Mouse (Mus musculus) kidney, embryonic 15.5 days (tissue): ENCODE measurements around the gene Naif1. TPM values are rescaled to one million over a fixed set of nuclear protein-coding genes. Genes with fewer than 3 reads are reported as not detected.

Experiments
- ATAC-seq: fragments of 200-750 bp; cut with Nextera tagmentation; replicated peaks from 2 replicates; pipeline ENCODE4 v1.8.0; 2017; ENCODE audit warnings: moderate TSS enrichment; ENCODE audit not compliant: low FRiP score
- H3K27ac ChIP-seq: fragments of 300-500 bp; sonication (generic); 2 replicates; pipeline ENCODE4 v1.5.1; 2015; ENCODE audit warnings: mild to moderate bottlenecking, inconsistent platforms
- H3K27me3 ChIP-seq: fragments of 300-500 bp; sonication (generic); 2 replicates; pipeline ENCODE4 v1.6.1; 2015; ENCODE audit warnings: inconsistent platforms
- H3K36me3 ChIP-seq: fragments of 300-500 bp; sonication (generic); 2 replicates; pipeline ENCODE4 v1.6.1; 2015; ENCODE audit warnings: inconsistent platforms
- H3K4me1 ChIP-seq: fragments of 300-500 bp; sonication (generic); 2 replicates; pipeline ENCODE4 v1.6.1; 2015; ENCODE audit warnings: inconsistent platforms
- H3K4me2 ChIP-seq: fragments of 300-500 bp; sonication (generic); 2 replicates; pipeline ENCODE4 v1.6.1; 2015; ENCODE audit warnings: moderate library complexity, mild to moderate bottlenecking, inconsistent platforms
- H3K4me3 ChIP-seq: fragments of 300-500 bp; sonication (generic); replicated peaks from 2 replicates; pipeline ENCODE4 v1.5.1; 2015; ENCODE audit warnings: mild to moderate bottlenecking, inconsistent platforms
- H3K9ac ChIP-seq: fragments of 300-500 bp; sonication (generic); 2 replicates; pipeline ENCODE4 v1.6.1; 2015; ENCODE audit warnings: mild to moderate bottlenecking, inconsistent platforms
- H3K9me3 ChIP-seq: fragments of 300-500 bp; sonication (generic); replicated peaks from 2 replicates; pipeline ENCODE4 v1.6.1; 2016; ENCODE audit warnings: inconsistent platforms
- WGBS: fragments of 180-500 bp; shearing (Covaris S2); methylation state at CpG from one replicate; pipeline ENCODE4 v1.1.7; 2015; ENCODE audit warnings: mixed read lengths; 5-methylcytosine and 5-hydroxymethylcytosine counted together
- polyA plus RNA-seq: library from polyadenylated mRNA; unstranded; fragments of >200 nt; fragmentation: Nextera tagmentation; extraction: Ambion mirVana; gene quantifications from 2 replicates; pipeline ENCODE4 v1.2.1, GENCODE M21; 2015

Naif1 gene
- polyA plus RNA-seq, 1 experiment from 2014 or later = 6.8 TPM

GRCm38 (mm10) chr2:32418430-32419151 lies 31.7 kb upstream of the Naif1 start:
- H3K36me3 ChIP-seq = peaks cover 77% of the 10 kb centered on the region
- no peak overlapping the region for H3K9ac ChIP-seq
- H3K27me3 ChIP-seq = no peaks in the 10 kb centered on the region
- no peaks in the 10 kb centered on the region for H3K9me3 ChIP-seq
- H3K4me1 ChIP-seq = peaks cover 49% of the 10 kb centered on the region
- H3K27ac ChIP-seq = peak overlapping the region; percentile 67
- no peak overlapping the region for H3K4me3 ChIP-seq
- ATAC-seq = no peak
- no peak overlapping the region for H3K4me2 ChIP-seq
- 50% methylated on average over 12 of the region's 12 CpGs for WGBS

DNA sequence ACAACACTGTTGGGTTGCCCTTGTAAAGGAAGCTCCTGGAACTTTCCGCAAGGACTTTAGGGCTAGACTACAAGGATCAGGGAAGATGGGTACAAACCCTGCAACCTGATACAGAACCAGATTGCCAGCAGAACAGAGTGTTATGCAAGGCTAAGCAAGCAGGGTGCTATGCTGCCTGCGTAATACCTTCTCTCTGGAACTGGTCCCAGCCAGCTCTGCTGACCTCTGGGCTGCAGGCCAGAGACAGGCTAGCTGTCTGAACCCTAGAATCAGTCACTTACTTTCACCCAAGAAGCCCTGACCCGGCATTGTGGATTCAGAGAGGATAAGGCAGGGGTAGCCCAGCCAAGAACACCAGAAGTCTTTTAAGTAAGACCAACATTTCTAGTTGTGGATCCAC lies 30.9 kb upstream of the Naif1 start:
- no peak overlapping the region for H3K4me3 ChIP-seq
- peak overlapping the region; percentile 67 for H3K27ac ChIP-seq
- H3K36me3 ChIP-seq = peaks cover 71% of the 10 kb centered on the region
- H3K9ac ChIP-seq = no peak overlapping the region
- 68% methylated on average over 3 of the region's 3 CpGs for WGBS
- no peaks in the 10 kb centered on the region for H3K9me3 ChIP-seq
- H3K4me1 ChIP-seq = peaks cover 53% of the 10 kb centered on the region
- ATAC-seq = 0 out of 2 replicates have a peak, but pooled peaks have one; percentile 4
- no peak overlapping the region for H3K4me2 ChIP-seq
- H3K27me3 ChIP-seq = no peaks in the 10 kb centered on the region

- ATAC-seq = no peak
- Histone ChIP-seq H3K4me1 (peaks cover 61% of the 10 kb centered on the region), H3K4me3 (no peak overlapping the region), H3K9ac (no peak overlapping the region), H3K9me3 (no peaks in the 10 kb centered on the region), H3K27ac (no peak overlapping the region), H3K27me3 (no peaks in the 10 kb centered on the region), H3K36me3 (peaks cover 63% of the 10 kb centered on the region), H3K4me2 (no peak overlapping the region)
- whole genome bisulfite sequencing = 85% methylated on average over 12 of the region's 12 CpGs
Observed at GRCm38 (mm10) chr2:32420066-32420608, 30.1 kb upstream of the Naif1 start.

DNA sequence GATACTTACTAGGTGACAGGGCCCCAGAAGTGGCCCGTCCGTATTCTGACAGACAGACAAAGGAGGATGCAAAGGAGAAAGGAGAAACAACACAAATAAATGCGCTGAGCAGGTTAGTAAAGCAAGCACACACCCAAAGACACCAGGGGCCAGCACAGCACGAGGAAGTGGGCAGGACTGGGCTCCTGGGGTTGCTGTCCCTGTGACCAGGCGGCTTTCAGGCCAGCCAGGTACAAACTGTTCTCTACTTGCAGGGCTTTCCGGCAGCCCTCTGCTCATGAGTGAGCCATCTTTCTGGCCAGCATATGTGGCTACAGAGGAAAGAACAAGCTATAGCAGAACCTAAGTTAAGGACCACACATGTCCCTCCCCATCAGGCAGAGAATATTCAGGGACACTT lies 29.6 kb upstream of the Naif1 start:
- no peak overlapping the region for H3K27ac ChIP-seq
- no peak overlapping the region for H3K9ac ChIP-seq
- no peaks in the 10 kb centered on the region for H3K9me3 ChIP-seq
- WGBS = 88% methylated on average over 6 of the region's 6 CpGs
- no peak for ATAC-seq
- H3K4me2 ChIP-seq = no peak overlapping the region
- H3K27me3 ChIP-seq = no peaks in the 10 kb centered on the region
- no peak overlapping the region for H3K4me3 ChIP-seq
- peaks cover 58% of the 10 kb centered on the region for H3K36me3 ChIP-seq
- H3K4me1 ChIP-seq = peaks cover 66% of the 10 kb centered on the region

DNA sequence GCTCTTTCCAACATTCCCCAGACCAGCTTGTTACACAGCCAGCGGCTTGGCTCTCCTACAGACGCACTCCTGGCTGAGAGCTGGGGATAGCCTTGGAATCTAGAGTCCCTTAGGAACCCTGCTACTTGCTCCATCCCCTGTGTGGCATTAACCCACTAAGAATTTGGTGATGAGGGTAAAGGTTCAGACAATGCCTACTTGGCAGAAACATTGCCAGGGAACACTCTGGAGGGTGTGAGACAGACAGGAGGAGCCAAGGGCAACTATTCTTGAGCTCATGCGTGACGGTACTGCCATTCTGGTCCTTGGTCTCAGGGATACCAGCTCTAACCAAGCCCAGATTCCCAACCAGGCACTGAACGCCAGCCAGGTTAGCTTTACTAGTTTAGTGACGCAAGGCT lies 28.4 kb upstream of the Naif1 start:
- no peaks in the 10 kb centered on the region for H3K27me3 ChIP-seq
- no peak overlapping the region for H3K9ac ChIP-seq
- H3K4me1 ChIP-seq = peaks cover 67% of the 10 kb centered on the region
- no peak overlapping the region for H3K27ac ChIP-seq
- ATAC-seq = no peak
- peaks cover 46% of the 10 kb centered on the region for H3K36me3 ChIP-seq
- H3K4me2 ChIP-seq = no peak overlapping the region
- no peaks in the 10 kb centered on the region for H3K9me3 ChIP-seq
- 96% methylated on average over 6 of the region's 6 CpGs for WGBS
- H3K4me3 ChIP-seq = no peak overlapping the region

DNA sequence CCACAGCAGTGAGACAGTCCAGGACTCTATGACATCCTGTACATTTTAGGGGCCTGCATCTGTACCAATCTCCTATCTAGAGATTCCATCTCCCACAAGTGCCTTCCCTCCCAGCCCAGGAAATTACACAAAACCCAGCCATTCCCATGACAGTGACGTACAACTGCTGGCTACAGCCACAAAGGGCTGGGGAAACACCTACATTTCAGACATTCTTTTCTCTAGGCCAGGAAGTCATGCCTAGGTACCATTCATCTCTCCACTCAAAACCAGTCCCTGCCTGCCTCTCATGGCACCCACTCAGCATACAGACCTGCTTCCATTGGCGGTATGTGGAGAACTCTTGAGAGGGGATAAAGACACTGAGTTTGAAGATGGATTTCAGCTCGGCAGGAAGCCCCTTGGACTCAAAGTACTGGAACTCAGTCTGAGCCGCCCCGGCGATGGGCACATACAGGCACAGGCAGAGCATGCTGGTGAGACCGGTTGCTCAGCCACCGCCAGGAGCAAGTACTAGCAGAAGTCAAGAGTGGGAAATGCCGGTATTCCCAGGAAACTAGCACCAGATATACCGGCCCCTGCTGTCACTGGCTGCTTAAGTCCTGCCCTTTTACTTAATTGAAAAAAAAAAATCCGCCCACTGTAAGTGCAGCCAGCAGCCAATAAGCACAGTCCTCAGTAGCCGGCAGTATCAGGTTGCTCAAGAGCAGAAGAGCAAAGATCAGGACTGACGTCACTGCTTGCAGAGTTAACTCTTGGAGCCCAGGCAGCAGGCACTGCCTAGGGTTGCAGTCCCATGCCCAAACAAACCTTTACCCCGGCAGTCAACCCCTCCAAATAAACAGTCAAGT lies 26.6 kb upstream of the Naif1 start:
- peaks cover 28% of the 10 kb centered on the region for H3K36me3 ChIP-seq
- peak overlapping the region; percentile 35 for H3K9ac ChIP-seq
- peak overlapping the region; percentile 88 for H3K27ac ChIP-seq
- ATAC-seq = peak; percentile 90
- H3K4me3 ChIP-seq = peak overlapping the region; percentile 45
- no peaks in the 10 kb centered on the region for H3K9me3 ChIP-seq
- WGBS = 1% methylated on average over 14 of the region's 14 CpGs
- H3K27me3 ChIP-seq = no peaks in the 10 kb centered on the region
- H3K4me2 ChIP-seq = peak overlapping the region; percentile 75
- peaks cover 70% of the 10 kb centered on the region for H3K4me1 ChIP-seq

GRCm38 (mm10) chr2:32424796-32425195 lies 25.5 kb upstream of the Naif1 start:
- ATAC-seq = no peak
- H3K4me3 ChIP-seq = no peak overlapping the region
- H3K4me2 ChIP-seq = no peak overlapping the region
- no peak overlapping the region for H3K9ac ChIP-seq
- peaks cover 17% of the 10 kb centered on the region for H3K36me3 ChIP-seq
- WGBS = 36% methylated on average over 3 of the region's 3 CpGs
- H3K4me1 ChIP-seq = peaks cover 70% of the 10 kb centered on the region
- no peaks in the 10 kb centered on the region for H3K9me3 ChIP-seq
- peak overlapping the region; percentile 88 for H3K27ac ChIP-seq
- H3K27me3 ChIP-seq = no peaks in the 10 kb centered on the region

- H3K4me1 ChIP-seq = peaks cover 70% of the 10 kb centered on the region
- ATAC-seq = no peak
- H3K27me3 ChIP-seq = no peaks in the 10 kb centered on the region
- peak overlapping the region; percentile 88; the same call in 1 of the 2 replicates for H3K27ac ChIP-seq
- no peak overlapping the region for H3K4me3 ChIP-seq
- 69% methylated on average over 5 of the region's 5 CpGs for WGBS
- no peak overlapping the region for H3K9ac ChIP-seq
- no peak overlapping the region for H3K4me2 ChIP-seq
- H3K36me3 ChIP-seq = peaks cover 9% of the 10 kb centered on the region
- no peaks in the 10 kb centered on the region for H3K9me3 ChIP-seq
Observed at GRCm38 (mm10) chr2:32425568-32425967, 24.7 kb upstream of the Naif1 start.

GRCm38 (mm10) chr2:32426141-32426540 lies 24.1 kb upstream of the Naif1 start:
- WGBS = 97% methylated on average over 1 of the region's 1 CpGs
- Histone ChIP-seq H3K4me2 (no peak overlapping the region), H3K36me3 (peaks cover 3% of the 10 kb centered on the region; the same call in 1 of the 2 replicates), H3K9ac (no peak overlapping the region), H3K4me3 (no peak overlapping the region), H3K27me3 (no peaks in the 10 kb centered on the region), H3K27ac (no peak overlapping the region), H3K9me3 (no peaks in the 10 kb centered on the region), H3K4me1 (peaks cover 75% of the 10 kb centered on the region)
- ATAC-seq = no peak

DNA sequence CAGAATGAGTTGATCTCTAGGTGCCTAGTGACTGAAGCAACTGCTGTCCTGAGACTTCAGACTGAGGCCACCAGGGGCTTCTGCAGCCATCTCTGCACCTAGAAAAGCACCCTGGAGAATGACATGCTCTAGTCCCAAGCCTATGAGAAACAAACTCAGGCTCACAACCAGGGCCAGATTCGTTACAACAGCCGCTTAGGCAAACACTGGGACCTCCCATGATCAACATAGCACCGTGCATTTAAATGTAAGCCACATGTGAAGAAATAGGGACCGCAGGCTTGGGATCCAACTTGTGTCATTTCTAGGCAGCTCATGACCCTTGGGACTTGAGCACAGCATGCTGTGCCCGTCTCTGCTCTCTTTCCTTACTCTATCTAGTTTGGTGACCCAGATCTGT lies 22.5 kb upstream of the Naif1 start:
- ATAC-seq = no peak
- Histone ChIP-seq H3K4me2 (peak overlapping the region; percentile 66), H3K27ac (peak overlapping the region; percentile 87), H3K4me3 (no peak overlapping the region), H3K36me3 (no peaks in the 10 kb centered on the region), H3K9ac (no peak overlapping the region), H3K9me3 (no peaks in the 10 kb centered on the region), H3K27me3 (no peaks in the 10 kb centered on the region), H3K4me1 (peaks cover 74% of the 10 kb centered on the region)
- 81% methylated on average over 5 of the region's 5 CpGs for WGBS

GRCm38 (mm10) chr2:32428262-32428722 lies 22.0 kb upstream of the Naif1 start:
- peak overlapping the region; percentile 16 for H3K4me3 ChIP-seq
- H3K36me3 ChIP-seq = no peaks in the 10 kb centered on the region
- no peaks in the 10 kb centered on the region for H3K9me3 ChIP-seq
- WGBS = 18% methylated on average over 8 of the region's 8 CpGs
- H3K27me3 ChIP-seq = no peaks in the 10 kb centered on the region
- H3K9ac ChIP-seq = no peak overlapping the region
- H3K4me1 ChIP-seq = peaks cover 68% of the 10 kb centered on the region
- peak; percentile 57 for ATAC-seq
- H3K4me2 ChIP-seq = peak overlapping the region; percentile 66
- peak overlapping the region; percentile 87 for H3K27ac ChIP-seq
